Mouse (Mus musculus): ENCODE measurements at regions not wholly inside any gene's neighbourhood (a gene's known extent, or its start where the extent isn't known, plus 50 kb on each side); places are given as distances from the start of the nearest gene placed in this dataset.

GRCm38 (mm10) chr10:97054472-97054871, 424.9 kb upstream of the Dcn start:
- WGBS (ENCODE audit: insufficient replicate concordance) = 43% methylated on average over 3 of the region's 3 CpGs
- DNase-seq (ENCODE audit: low read depth in 3 of 3, low spot score in 3 of 3) = no peak
- H3K4me2 ChIP-seq (ENCODE audit: low read depth) = no peak overlapping the region
- H3K4me1 ChIP-seq (replicated peaks; ENCODE audit: control insufficient read depth in 2 of 2, insufficient read depth in 2 of 2, low read length in 1 of 2) = no peaks in the 10 kb centered on the region
- H3K36me3 ChIP-seq (replicated peaks; ENCODE audit: control insufficient read depth, insufficient read depth, low read depth) = no peaks in the 10 kb centered on the region
- no peak for TF ChIP-seq EP300 (IDR thresholded peaks at IDR 0.05; ENCODE audit: low read depth)
- TF ChIP-seq CTCF (IDR thresholded peaks at IDR 0.05; ENCODE audit: low read depth) = no peak
- no peak overlapping the region for H3K27ac ChIP-seq
- H3K9me3 ChIP-seq (ENCODE audit: control insufficient read depth, low read length) = no peaks in the 10 kb centered on the region
- no peak for ATAC-seq (ENCODE audit: insufficient read depth)
- no peak overlapping the region for H3K4me3 ChIP-seq (ENCODE audit: insufficient read depth in 1 of 2, low read depth in 2 of 2, low read length in 2 of 2)
- H3K9ac ChIP-seq (replicated peaks) = no peak overlapping the region
- no peaks in the 10 kb centered on the region for H3K27me3 ChIP-seq (ENCODE audit: control insufficient read depth, insufficient read depth, low read length)

- no peak for ATAC-seq (ENCODE audit: insufficient read depth)
- no peaks in the 10 kb centered on the region for H3K36me3 ChIP-seq (replicated peaks; ENCODE audit: control insufficient read depth, insufficient read depth, low read depth)
- no peak overlapping the region for H3K4me2 ChIP-seq (ENCODE audit: low read depth)
- DNase-seq (ENCODE audit: low read depth in 3 of 3, low spot score in 3 of 3) = no peak
- WGBS (ENCODE audit: insufficient replicate concordance) = 61% methylated on average over 3 of the region's 3 CpGs
- H3K4me3 ChIP-seq (ENCODE audit: insufficient read depth in 1 of 2, low read depth in 2 of 2, low read length in 2 of 2) = no peak overlapping the region
- H3K9me3 ChIP-seq (ENCODE audit: control insufficient read depth, low read length) = no peaks in the 10 kb centered on the region
- no peaks in the 10 kb centered on the region for H3K27me3 ChIP-seq (ENCODE audit: control insufficient read depth, insufficient read depth, low read length)
- no peaks in the 10 kb centered on the region for H3K4me1 ChIP-seq (replicated peaks; ENCODE audit: control insufficient read depth in 2 of 2, insufficient read depth in 2 of 2, low read length in 1 of 2)
- no peak overlapping the region for H3K27ac ChIP-seq
- TF ChIP-seq EP300 (IDR thresholded peaks at IDR 0.05; ENCODE audit: low read depth) (no peak), CTCF (IDR thresholded peaks at IDR 0.05; ENCODE audit: low read depth) (no peak)
- no peak overlapping the region for H3K9ac ChIP-seq (replicated peaks)
Measured at GRCm38 (mm10) chr10:97061961-97062360, 417.4 kb upstream of the Dcn start.

GRCm38 (mm10) chr10:97064546-97064945, 414.9 kb upstream of the Dcn start:
- no peaks in the 10 kb centered on the region for H3K4me1 ChIP-seq (replicated peaks; ENCODE audit: control insufficient read depth in 2 of 2, insufficient read depth in 2 of 2, low read length in 1 of 2)
- H3K4me3 ChIP-seq (ENCODE audit: insufficient read depth in 1 of 2, low read depth in 2 of 2, low read length in 2 of 2) = no peak overlapping the region
- no peak overlapping the region for H3K27ac ChIP-seq
- H3K36me3 ChIP-seq (replicated peaks; ENCODE audit: control insufficient read depth, insufficient read depth, low read depth) = no peaks in the 10 kb centered on the region
- H3K27me3 ChIP-seq (ENCODE audit: control insufficient read depth, insufficient read depth, low read length) = no peaks in the 10 kb centered on the region
- no peaks in the 10 kb centered on the region for H3K9me3 ChIP-seq (ENCODE audit: control insufficient read depth, low read length)
- no peak for ATAC-seq (ENCODE audit: insufficient read depth)
- no peak overlapping the region for H3K9ac ChIP-seq (replicated peaks)
- DNase-seq (ENCODE audit: low read depth in 3 of 3, low spot score in 3 of 3) = no peak
- H3K4me2 ChIP-seq (ENCODE audit: low read depth) = no peak overlapping the region
- no peak for TF ChIP-seq EP300 (IDR thresholded peaks at IDR 0.05; ENCODE audit: low read depth)
- no peak for TF ChIP-seq CTCF (IDR thresholded peaks at IDR 0.05; ENCODE audit: low read depth)

GRCm38 (mm10) chr10:97078022-97078473, 401.4 kb upstream of the Dcn start:
- Histone ChIP-seq H3K36me3 (replicated peaks; ENCODE audit: control insufficient read depth, insufficient read depth, low read depth) (no peaks in the 10 kb centered on the region), H3K4me3 (ENCODE audit: insufficient read depth in 1 of 2, low read depth in 2 of 2, low read length in 2 of 2) (no peak overlapping the region), H3K9me3 (ENCODE audit: control insufficient read depth, low read length) (no peaks in the 10 kb centered on the region), H3K9ac (replicated peaks) (no peak overlapping the region), H3K4me1 (replicated peaks; ENCODE audit: control insufficient read depth in 2 of 2, insufficient read depth in 2 of 2, low read length in 1 of 2) (no peaks in the 10 kb centered on the region), H3K27ac (no peak overlapping the region), H3K27me3 (ENCODE audit: control insufficient read depth, insufficient read depth, low read length) (no peaks in the 10 kb centered on the region), H3K4me2 (ENCODE audit: low read depth) (no peak overlapping the region)
- whole genome bisulfite sequencing (ENCODE audit: insufficient replicate concordance) = 73% methylated on average over 5 of the region's 5 CpGs
- no peak for ATAC-seq (ENCODE audit: insufficient read depth)
- DNase-seq (ENCODE audit: low read depth in 3 of 3, low spot score in 3 of 3) = no peak
- no peak for TF ChIP-seq CTCF (IDR thresholded peaks at IDR 0.05; ENCODE audit: low read depth)
- TF ChIP-seq EP300 (IDR thresholded peaks at IDR 0.05; ENCODE audit: low read depth) = no peak

GRCm38 (mm10) chr10:97079575-97079974, 399.8 kb upstream of the Dcn start:
- H3K27me3 ChIP-seq (ENCODE audit: control insufficient read depth, insufficient read depth, low read length) = no peaks in the 10 kb centered on the region
- H3K36me3 ChIP-seq (replicated peaks; ENCODE audit: control insufficient read depth, insufficient read depth, low read depth) = no peaks in the 10 kb centered on the region
- DNase-seq (ENCODE audit: low read depth in 3 of 3, low spot score in 3 of 3) = no peak
- no peak overlapping the region for H3K27ac ChIP-seq
- H3K4me2 ChIP-seq (ENCODE audit: low read depth) = no peak overlapping the region
- no peak for TF ChIP-seq EP300 (IDR thresholded peaks at IDR 0.05; ENCODE audit: low read depth)
- no peak for TF ChIP-seq CTCF (IDR thresholded peaks at IDR 0.05; ENCODE audit: low read depth)
- H3K9ac ChIP-seq (replicated peaks) = no peak overlapping the region
- no peaks in the 10 kb centered on the region for H3K4me1 ChIP-seq (replicated peaks; ENCODE audit: control insufficient read depth in 2 of 2, insufficient read depth in 2 of 2, low read length in 1 of 2)
- no peak for ATAC-seq (ENCODE audit: insufficient read depth)
- 66% methylated on average over 6 of the region's 6 CpGs for WGBS (ENCODE audit: insufficient replicate concordance)
- H3K4me3 ChIP-seq (ENCODE audit: insufficient read depth in 1 of 2, low read depth in 2 of 2, low read length in 2 of 2) = no peak overlapping the region
- no peaks in the 10 kb centered on the region for H3K9me3 ChIP-seq (ENCODE audit: control insufficient read depth, low read length)

All from liver, embryonic 14.5 days (tissue).